Mouse (Mus musculus) small intestine, adult 2 months (tissue): ENCODE measurements around the gene Cmtm2b.

ENCODE experiments used
- CTCF ChIP-seq: fragments of 200-500 bp; IDR thresholded peaks from 2 replicates; pipeline ENCODE4 v1.5.1; 2012; ENCODE audit warnings: low read depth, mild to moderate bottlenecking, control low read depth, inconsistent platforms, low read length, moderate library complexity, mixed read lengths; ENCODE audit not compliant: insufficient replicate concordance, insufficient read length; ENCODE audit errors: extremely low read depth
- POLR2A ChIP-seq: fragments of 200-500 bp; IDR thresholded peaks from 2 replicates; pipeline ENCODE4 v1.6.1; 2012; ENCODE audit warnings: low read depth, mild to moderate bottlenecking, control low read depth, inconsistent platforms, low read length, moderate library complexity

DNA sequence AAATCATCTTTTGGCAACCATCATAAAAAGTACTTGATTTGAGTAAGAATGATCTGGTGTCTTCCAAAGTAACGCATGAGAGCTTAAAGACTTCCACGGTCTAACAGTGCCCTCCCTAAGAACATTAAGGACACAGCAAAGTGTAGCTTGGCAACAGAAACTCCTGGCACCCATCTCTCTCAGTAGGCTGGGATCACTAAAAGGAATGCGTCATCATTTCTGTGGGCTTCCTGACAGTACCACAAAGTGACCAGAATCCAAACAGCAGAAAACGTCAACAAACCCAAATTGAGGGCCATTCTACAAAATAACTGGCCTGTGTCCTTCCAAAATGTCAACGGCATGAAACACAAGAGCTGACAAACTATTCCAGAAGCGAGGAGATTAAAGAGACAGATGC is 48.0 kb downstream of the Cmtm2b start:
- TF ChIP-seq CTCF (no peak), POLR2A (no peak)
